Mouse (Mus musculus) ovary, postnatal 14 days (tissue): Measurements from ENCODE around the gene Tubgcp6.

Experiments used
- DNase-seq: peaks from one replicate; pipeline ENCODE4 v3.0.0; 2022; ENCODE audit warnings: low spot score

Tubgcp6 gene

GRCm38 (mm10) chr15:89063536-89063935, 59.4 kb downstream of the Tubgcp6 start:
- no peak for DNase-seq

GRCm38 (mm10) chr15:89063001-89063400, 59.9 kb downstream of the Tubgcp6 start:
- DNase-seq = no peak

- no peak for DNase-seq
Observed at GRCm38 (mm10) chr15:89062518-89062910, 60.4 kb downstream of the Tubgcp6 start.

GRCm38 (mm10) chr15:89061761-89062517, 61.0 kb downstream of the Tubgcp6 start:
- DNase-seq = no peak

GRCm38 (mm10) chr15:89060811-89061460, 62.0 kb downstream of the Tubgcp6 start:
- DNase-seq = no peak

- DNase-seq = no peak
Observed at GRCm38 (mm10) chr15:89060032-89060681, 62.8 kb downstream of the Tubgcp6 start.

- no peak for DNase-seq
Observed at GRCm38 (mm10) chr15:89059161-89059931, 63.6 kb downstream of the Tubgcp6 start, which contains the start of gene Panx2. Panx2 (plus strand) TSS chr15:89059734.

- DNase-seq = no peak
Observed at GRCm38 (mm10) chr15:89058736-89059135, 64.2 kb downstream of the Tubgcp6 start.

GRCm38 (mm10) chr15:89054666-89055065, 68.2 kb downstream of the Tubgcp6 start:
- no peak for DNase-seq
